Mouse (Mus musculus) forebrain, embryonic 12.5 days (tissue): Measurements from ENCODE around the gene Mrgpra2b. TPM values are rescaled to one million over a fixed set of nuclear protein-coding genes. Genes with fewer than 3 reads are reported as not detected.
"Not testable (repeated sequence)": the region's sequence is repeated elsewhere in the genome, so short reads cannot be mapped to it uniquely, and the experiment has no call there.

Source experiments
- ATAC-seq: fragments of 200-750 bp; cut with Nextera tagmentation; 2 replicates; pipeline ENCODE4 v1.8.0; 2017; ENCODE audit warnings: moderate TSS enrichment; ENCODE audit not compliant: low FRiP score
- H3K27ac ChIP-seq: fragments of 300-500 bp; sonication (generic); 2 replicates; pipeline ENCODE4 v1.5.1; 2016; ENCODE audit warnings: mild to moderate bottlenecking
- H3K27me3 ChIP-seq: fragments of 300-500 bp; sonication (generic); 2 replicates; pipeline ENCODE4 v1.6.1; 2016; ENCODE audit warnings: mild to moderate bottlenecking
- H3K36me3 ChIP-seq: fragments of 300-500 bp; sonication (generic); replicated peaks from 2 replicates; pipeline ENCODE4 v1.6.1; 2016; ENCODE audit warnings: mild to moderate bottlenecking
- H3K4me1 ChIP-seq: fragments of 300-500 bp; sonication (generic); 2 replicates; pipeline ENCODE4 v1.6.1; 2016
- H3K4me2 ChIP-seq: fragments of 300-500 bp; sonication (generic); 2 replicates; pipeline ENCODE4 v1.6.1; 2016; ENCODE audit warnings: mild to moderate bottlenecking, moderate library complexity
- H3K4me3 ChIP-seq: fragments of 300-500 bp; sonication (generic); replicated peaks from 2 replicates; pipeline ENCODE4 v1.5.1; 2016; ENCODE audit warnings: mild to moderate bottlenecking
- H3K9ac ChIP-seq: fragments of 300-500 bp; sonication (generic); 2 replicates; pipeline ENCODE4 v1.6.1; 2016; ENCODE audit warnings: mild to moderate bottlenecking
- H3K9me3 ChIP-seq: fragments of 300-500 bp; sonication (generic); 2 replicates; pipeline ENCODE4 v1.6.1; 2016
- WGBS: fragments of 180-500 bp; shearing (Covaris S2); methylation state at CpG from one replicate; pipeline ENCODE4 v1.1.7; 2016; 5-methylcytosine and 5-hydroxymethylcytosine counted together
- polyA plus RNA-seq: library from polyadenylated mRNA; unstranded; fragments of >200 nt; fragmentation: Nextera tagmentation; extraction: Ambion mirVana; gene quantifications from 2 replicates; pipeline ENCODE4 v1.2.1, GENCODE M21; 2016

Mrgpra2b gene
- not detected in 2 replicates for polyA plus RNA-seq

GRCm38 (mm10) chr7:47528762-47529161, at the start of gene Mrgpra2b:
Gene Mrgpra2b, minus strand, starts transcription at chr7:47528862.
- no peaks in the 10 kb centered on the region for H3K4me1 ChIP-seq
- H3K9me3 ChIP-seq, result peaks cover 35% of the 10 kb centered on the region; the same call in 1 of the 2 replicates
- H3K4me2 ChIP-seq, result no peak within 1 kb of the TSS
- no peak within 1 kb of the TSS for H3K9ac ChIP-seq
- H3K27ac ChIP-seq, result no peak within 1 kb of the TSS
- H3K4me3 ChIP-seq, result no peak within 1 kb of the TSS
- H3K36me3 ChIP-seq, result no peaks in the 10 kb centered on the region
- H3K27me3 ChIP-seq, result no peaks in the 10 kb centered on the region
- ATAC-seq, result no peak

GRCm38 (mm10) chr7:47516379-47516778, 12.3 kb downstream of the Mrgpra2b start:
- no peak overlapping the region for H3K27ac ChIP-seq
- ATAC-seq, result no peak
- peaks cover 28% of the 10 kb centered on the region for H3K9me3 ChIP-seq
- H3K36me3 ChIP-seq, result no peaks in the 10 kb centered on the region
- 71% methylated on average over 1 of the region's 1 CpGs for WGBS
- H3K4me3 ChIP-seq, result no peak overlapping the region
- no peak overlapping the region for H3K9ac ChIP-seq
- no peaks in the 10 kb centered on the region for H3K4me1 ChIP-seq
- no peaks in the 10 kb centered on the region for H3K27me3 ChIP-seq
- H3K4me2 ChIP-seq, result no peak overlapping the region

GRCm38 (mm10) chr7:47515050-47515449, 13.6 kb downstream of the Mrgpra2b start:
- Histone ChIP-seq H3K27ac (no peak overlapping the region), H3K9ac (no peak overlapping the region), H3K4me3 (no peak overlapping the region), H3K4me1 (no peaks in the 10 kb centered on the region), H3K9me3 (peaks cover 28% of the 10 kb centered on the region), H3K27me3 (no peaks in the 10 kb centered on the region), H3K36me3 (no peaks in the 10 kb centered on the region), H3K4me2 (no peak overlapping the region)
- no peak for ATAC-seq
- 76% methylated on average over 2 of the region's 2 CpGs for WGBS

GRCm38 (mm10) chr7:47502953-47503352, 25.7 kb downstream of the Mrgpra2b start:
- Histone ChIP-seq H3K4me3 (no peak overlapping the region), H3K27me3 (no peaks in the 10 kb centered on the region), H3K4me1 (no peaks in the 10 kb centered on the region), H3K4me2 (no peak overlapping the region), H3K36me3 (no peaks in the 10 kb centered on the region), H3K9me3 (peaks cover 32% of the 10 kb centered on the region), H3K27ac (no peak overlapping the region), H3K9ac (no peak overlapping the region)
- WGBS, result 84% methylated on average over 4 of the region's 4 CpGs
- no peak for ATAC-seq

GRCm38 (mm10) chr7:47491266-47491665, 37.4 kb downstream of the Mrgpra2b start:
- not testable (repeated sequence) for H3K9me3 ChIP-seq, H3K4me3 ChIP-seq, H3K27ac ChIP-seq, H3K9ac ChIP-seq, ATAC-seq, H3K27me3 ChIP-seq, H3K4me2 ChIP-seq, H3K4me1 ChIP-seq, H3K36me3 ChIP-seq

- not testable (repeated sequence) for ATAC-seq, H3K4me1 ChIP-seq
- WGBS, result no CpG with 5 or more reads among the region's 1 CpGs
Measured at GRCm38 (mm10) chr7:47489438-47489837, 39.2 kb downstream of the Mrgpra2b start.

GRCm38 (mm10) chr7:47483181-47483580, 45.5 kb downstream of the Mrgpra2b start:
- not testable (repeated sequence) for H3K27ac ChIP-seq, H3K4me3 ChIP-seq, ATAC-seq, H3K9me3 ChIP-seq, H3K9ac ChIP-seq, H3K4me2 ChIP-seq, H3K4me1 ChIP-seq, H3K36me3 ChIP-seq, H3K27me3 ChIP-seq

More at GRCm38 (mm10) chr7:47489438-47489837, 39.2 kb downstream of the Mrgpra2b start:
- not testable (repeated sequence) for H3K9me3 ChIP-seq, H3K36me3 ChIP-seq, H3K27me3 ChIP-seq, H3K4me2 ChIP-seq, H3K9ac ChIP-seq, H3K4me3 ChIP-seq, H3K27ac ChIP-seq

- WGBS, result 42% methylated on average over 1 of the region's 3 CpGs
- not testable (repeated sequence) for H3K4me2 ChIP-seq, H3K9me3 ChIP-seq, H3K4me1 ChIP-seq, H3K9ac ChIP-seq, H3K4me3 ChIP-seq, ATAC-seq, H3K36me3 ChIP-seq, H3K27ac ChIP-seq, H3K27me3 ChIP-seq
Measured at GRCm38 (mm10) chr7:47473904-47474303, 54.8 kb downstream of the Mrgpra2b start.

- ATAC-seq, H3K27me3 ChIP-seq, H3K9me3 ChIP-seq, H3K9ac ChIP-seq, H3K27ac ChIP-seq, H3K4me3 ChIP-seq, H3K4me2 ChIP-seq, H3K4me1 ChIP-seq, H3K36me3 ChIP-seq: not testable (repeated sequence)
Measured at GRCm38 (mm10) chr7:47465278-47465981, 63.2 kb downstream of the Mrgpra2b start.

GRCm38 (mm10) chr7:47452015-47452414, 76.6 kb downstream of the Mrgpra2b start, which contains the start of gene Mrgpra2a:
Gene Mrgpra2a, minus strand, starts transcription at chr7:47452139.
- no CpG with 5 or more reads among the region's 1 CpGs for WGBS
- not testable (repeated sequence) for H3K9ac ChIP-seq, ATAC-seq

GRCm38 (mm10) chr7:47445729-47446128, 82.9 kb downstream of the Mrgpra2b start:
- not testable (repeated sequence) for H3K4me1 ChIP-seq, H3K9ac ChIP-seq, H3K27me3 ChIP-seq, H3K9me3 ChIP-seq, H3K4me2 ChIP-seq, H3K4me3 ChIP-seq, H3K27ac ChIP-seq, H3K36me3 ChIP-seq, ATAC-seq

More at GRCm38 (mm10) chr7:47452015-47452414, 76.6 kb downstream of the Mrgpra2b start, which contains the start of gene Mrgpra2a:
- H3K27me3 ChIP-seq, H3K4me2 ChIP-seq, H3K9me3 ChIP-seq, H3K4me1 ChIP-seq, H3K36me3 ChIP-seq, H3K4me3 ChIP-seq, H3K27ac ChIP-seq: not testable (repeated sequence)

GRCm38 (mm10) chr7:47436463-47436862, 92.2 kb downstream of the Mrgpra2b start:
- WGBS, result 23% methylated on average over 1 of the region's 2 CpGs
- not testable (repeated sequence) for H3K27ac ChIP-seq

GRCm38 (mm10) chr7:47427815-47428508, 100.7 kb downstream of the Mrgpra2b start:
- not testable (repeated sequence) for H3K4me3 ChIP-seq, H3K4me2 ChIP-seq, ATAC-seq, H3K4me1 ChIP-seq, H3K27me3 ChIP-seq, H3K36me3 ChIP-seq, H3K9ac ChIP-seq, H3K9me3 ChIP-seq, H3K27ac ChIP-seq

More at GRCm38 (mm10) chr7:47436463-47436862, 92.2 kb downstream of the Mrgpra2b start:
- not testable (repeated sequence) for H3K4me2 ChIP-seq, ATAC-seq, H3K36me3 ChIP-seq, H3K4me1 ChIP-seq, H3K27me3 ChIP-seq, H3K4me3 ChIP-seq, H3K9me3 ChIP-seq, H3K9ac ChIP-seq
